Mouse (Mus musculus) heart, adult 2 months (tissue): ENCODE results near the gene Mgrn1. TPM values are rescaled to one million over a fixed set of nuclear protein-coding genes. Genes with fewer than 3 reads are reported as not detected.

Experiments
- DNase-seq, 2 experiments: peaks; one replicate each; pipeline ENCODE4 v3.0.0; 2021
- H3K27ac ChIP-seq: fragments of 200-600 bp; 2 replicates; pipeline ENCODE4 v1.8.1; 2022
- H3K27me3 ChIP-seq: fragments of 200-500 bp; 2 replicates; pipeline ENCODE4 v1.6.1; 2012; ENCODE audit warnings: mild to moderate bottlenecking, low read length, inconsistent platforms, mixed read lengths; ENCODE audit not compliant: control insufficient read depth, insufficient read depth
- H3K36me3 ChIP-seq: fragments of 200-500 bp; 2 replicates; pipeline ENCODE4 v1.6.1; 2012; ENCODE audit warnings: low read length, inconsistent platforms; ENCODE audit not compliant: control insufficient read depth, insufficient read depth
- H3K4me1 ChIP-seq: fragments of 200-500 bp; 2 replicates; pipeline ENCODE4 v1.6.1; 2011; ENCODE audit warnings: low read length; ENCODE audit not compliant: control insufficient read depth, insufficient read depth
- H3K4me3 ChIP-seq: fragments of 200-600 bp; 2 replicates; pipeline ENCODE4 v1.8.1; 2022
- H3K79me2 ChIP-seq: fragments of 200-500 bp; replicated peaks from 2 replicates; pipeline ENCODE4 v1.6.1; 2012; ENCODE audit warnings: mild to moderate bottlenecking, inconsistent platforms, low read length, moderate library complexity, mixed read lengths; ENCODE audit not compliant: control insufficient read depth, insufficient read depth
- H3K9ac ChIP-seq: fragments of 200-500 bp; 2 replicates; pipeline ENCODE4 v1.6.1; 2012; ENCODE audit warnings: low read depth, mild to moderate bottlenecking, control low read depth, inconsistent platforms, low read length, mixed read lengths
- CTCF ChIP-seq: fragments of 200-600 bp; IDR thresholded peaks from 2 replicates; pipeline ENCODE4 v1.8.1; 2022; ENCODE audit warnings: antibody characterized with exemption, mild to moderate bottlenecking, moderate library complexity
- EP300 ChIP-seq: fragments of 200-500 bp; IDR thresholded peaks from 2 replicates; pipeline ENCODE4 v1.6.1; 2011; ENCODE audit warnings: low read depth, low read length, control low read depth; ENCODE audit not compliant: insufficient read depth
- POLR2A ChIP-seq: fragments of 200-500 bp; IDR thresholded peaks from 2 replicates; pipeline ENCODE4 v1.6.1; 2011; ENCODE audit warnings: mild to moderate bottlenecking, low read depth, low read length, control low read depth; ENCODE audit not compliant: insufficient read depth
- WGBS: fragments of 180-500 bp; shearing (Covaris S2); methylation state at CpG from one replicate; pipeline ENCODE4 v1.1.7; 2018; 5-methylcytosine and 5-hydroxymethylcytosine counted together
- intact Hi-C: fragments of 180-260 bp; cut with DNase I; formaldehyde crosslinking; loops from one replicate; pipeline ENCODE4 v1.15.1; 2025
- polyA plus RNA-seq: library from polyadenylated mRNA; depleted of rRNA; stranded (reverse); fragments of >200 nt; gene quantifications from 2 replicates; pipeline ENCODE4 v1.2.3, GENCODE M21; 2012
- total RNA-seq, 2 experiments: library from RNA; stranded (reverse); gene quantifications; 2 replicates each; pipeline ENCODE4 v1.2.3; 2021

Gene Mgrn1
- total and polyA plus RNA-seq, 3 experiments: 148 to 274 (median 168) TPM

- H3K36me3 ChIP-seq: no peaks in the 10 kb centered on the region
Measured at GRCm38 (mm10) chr16:4947378-4947777, 61.3 kb downstream of the Mgrn1 start.

GRCm38 (mm10) chr16:4956609-4957008, 70.6 kb downstream of the Mgrn1 start:
- Histone ChIP-seq H3K79me2 (no peaks in the 10 kb centered on the region; the same call in 1 of the 2 replicates), H3K27ac (no peak overlapping the region), H3K4me1 (peaks cover 2% of the 10 kb centered on the region), H3K36me3 (peaks cover 4% of the 10 kb centered on the region), H3K4me3 (no peak overlapping the region), H3K9ac (no peak overlapping the region), H3K27me3 (no peaks in the 10 kb centered on the region)
- no peak for DNase-seq
- intact Hi-C loops: no loop called here
- TF ChIP-seq CTCF (no peak), EP300 (no peak), POLR2A (no peak)
- 93% methylated on average over 3 of the region's 3 CpGs for WGBS

More at GRCm38 (mm10) chr16:4947378-4947777, 61.3 kb downstream of the Mgrn1 start:
- H3K4me3 ChIP-seq: no peak overlapping the region
- no peak for DNase-seq
- no peak overlapping the region for H3K9ac ChIP-seq
- TF ChIP-seq POLR2A: no peak
- no peak for TF ChIP-seq CTCF
- TF ChIP-seq EP300: no peak
- intact Hi-C loops: no loop called here
- no peaks in the 10 kb centered on the region for H3K79me2 ChIP-seq
- no peaks in the 10 kb centered on the region for H3K4me1 ChIP-seq
- H3K27ac ChIP-seq: no peak overlapping the region
- no peaks in the 10 kb centered on the region for H3K27me3 ChIP-seq
- WGBS: 88% methylated on average over 4 of the region's 4 CpGs

- Histone ChIP-seq H3K9ac (no peak overlapping the region), H3K27ac (no peak overlapping the region), H3K79me2 (no peaks in the 10 kb centered on the region; the same call in 1 of the 2 replicates), H3K27me3 (no peaks in the 10 kb centered on the region), H3K4me1 (peaks cover 2% of the 10 kb centered on the region), H3K36me3 (peaks cover 4% of the 10 kb centered on the region), H3K4me3 (no peak overlapping the region)
- DNase-seq: no peak
- WGBS: 80% methylated on average over 3 of the region's 3 CpGs
- no peak for TF ChIP-seq CTCF
- no peak for TF ChIP-seq POLR2A
- TF ChIP-seq EP300: no peak
- intact Hi-C loops: no loop called here
Measured at GRCm38 (mm10) chr16:4957446-4957845, 71.4 kb downstream of the Mgrn1 start.

- Histone ChIP-seq H3K27me3 (no peaks in the 10 kb centered on the region), H3K4me1 (peaks cover 9% of the 10 kb centered on the region), H3K9ac (no peak overlapping the region), H3K36me3 (peaks cover 4% of the 10 kb centered on the region), H3K4me3 (no peak overlapping the region), H3K79me2 (peaks cover 2% of the 10 kb centered on the region), H3K27ac (no peak overlapping the region)
- TF ChIP-seq POLR2A (no peak), EP300 (no peak), CTCF (no peak)
- intact Hi-C loops: loop anchor here (5.0 kb wide), 1 partner anchor 232 kb away; no protein-coding TSS in a partner anchor
- no peak for DNase-seq
- WGBS: 73% methylated on average over 8 of the region's 8 CpGs
Measured at GRCm38 (mm10) chr16:4960260-4960659, 74.2 kb downstream of the Mgrn1 start.

GRCm38 (mm10) chr16:4963346-4963745, 77.3 kb downstream of the Mgrn1 start:
- Histone ChIP-seq H3K27me3 (no peaks in the 10 kb centered on the region), H3K9ac (peak overlapping the region; percentile 54), H3K36me3 (peaks cover 4% of the 10 kb centered on the region), H3K27ac (peak overlapping the region; percentile 83), H3K4me1 (peaks cover 10% of the 10 kb centered on the region), H3K4me3 (peak overlapping the region; percentile 77), H3K79me2 (peaks cover 2% of the 10 kb centered on the region)
- intact Hi-C loops: loop anchor here (1.0 to 5.0 kb wide), 2 partner anchors 24 to 229 kb away; no protein-coding TSS in a partner anchor
- 33% methylated on average over 9 of the region's 9 CpGs for WGBS
- DNase-seq: no peak
- no peak for TF ChIP-seq POLR2A
- TF ChIP-seq CTCF: no peak
- TF ChIP-seq EP300: no peak

GRCm38 (mm10) chr16:4963797-4964709, 78.0 kb downstream of the Mgrn1 start, which contains the start of gene Anks3:
Gene Anks3, minus strand, starts transcription at chr16:4964205.
- H3K27me3 ChIP-seq: no peaks in the 10 kb centered on the region
- H3K36me3 ChIP-seq: peaks cover 4% of the 10 kb centered on the region
- peak within 1 kb of the TSS; percentile 80 for H3K9ac ChIP-seq
- DNase-seq: peak; percentile 95 to 99
- H3K4me1 ChIP-seq: peaks cover 9% of the 10 kb centered on the region
- H3K4me3 ChIP-seq: peak within 1 kb of the TSS; percentile 77
- intact Hi-C loops: loop anchor here (1.0 to 5.0 kb wide), 2 partner anchors 25 to 228 kb away; no protein-coding TSS in a partner anchor
- TF ChIP-seq EP300 (peak; percentile 56; the same call in 1 of the 2 replicates), POLR2A (peak; percentile 67), CTCF (0 out of 2 replicates have a peak, but pooled peaks have one; percentile 2)
- H3K27ac ChIP-seq: peak within 1 kb of the TSS; percentile 83
- under 1% methylated on average over 76 of the region's 76 CpGs for WGBS
- peaks cover 2% of the 10 kb centered on the region for H3K79me2 ChIP-seq
